Comparison of ENCODE assay signal across 10 mouse cellular contexts in the genomic region with DNA sequence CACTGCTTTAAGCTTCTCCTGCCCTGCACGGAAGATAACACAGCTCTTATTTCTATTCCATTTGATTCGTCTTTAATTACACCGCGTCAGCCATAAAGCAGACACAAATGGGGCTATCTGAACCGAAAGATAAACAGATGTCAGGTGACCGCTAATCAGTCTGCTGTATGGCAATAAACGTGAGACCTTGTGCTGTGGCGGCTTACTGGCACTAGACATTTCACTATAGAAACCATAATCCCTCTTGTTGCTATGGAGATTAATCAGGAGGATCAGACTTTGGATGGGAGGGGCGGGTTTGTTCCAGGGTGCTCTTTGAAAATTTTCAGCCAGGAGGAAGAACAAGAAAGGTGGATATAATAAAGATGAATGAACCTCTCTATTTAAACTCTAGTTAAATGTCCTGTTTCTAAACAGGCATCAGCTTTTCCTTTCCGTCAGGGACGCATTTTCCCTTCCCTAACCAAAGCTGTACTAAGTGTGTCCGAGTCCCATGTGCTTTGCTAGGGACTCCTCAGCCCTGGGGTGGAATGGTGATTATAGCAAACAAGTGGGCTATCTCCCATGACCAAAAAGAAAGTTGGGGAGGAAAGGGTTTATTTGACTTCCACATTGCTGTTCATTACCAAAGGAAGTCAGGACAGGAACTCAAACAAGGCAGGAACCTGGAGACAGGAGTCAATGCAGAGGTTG. TPM values are rescaled to one million over a fixed set of nuclear protein-coding genes. Genes with fewer than 3 reads are reported as not detected.
A peak's percentile ranks its signal among the peaks of the same experiment; 100 is the strongest.
DNase-seq lines count a peak whose midpoint lies in the region; ATAC-seq and TF ChIP-seq lines count a peak whose summit lies in the region.
"Had no signal": no experiment of that assay in that cellular context is flagged by ENCODE, and none has a peak within 500 bp of the region (broad histone marks: within the 10 kb centered on the region; RNA-seq: fewer than 3 reads in every experiment).

No protein-coding gene starts in this region.

- peak overlapping the region; percentile 28 for H3K4me2 ChIP-seq in intestine, embryonic 16.5 days (ENCODE audit: low read depth, low read length)
- H3K4me2 ChIP-seq in midbrain, postnatal 0 days (ENCODE audit: low read depth, low read length, poor library complexity, severe bottlenecking) = peak overlapping the region; percentile 39

- DNase-seq in brain, embryonic 14.5 days (ENCODE audit: low read depth) = peak; percentile 89
- DNase-seq in midbrain, postnatal 0 days (ENCODE audit: low spot score) = peak; percentile 75
- no peak for DNase-seq in thymus, postnatal 36 days
- DNase-seq in right cerebral cortex, postnatal 36 days (ENCODE audit: low spot score in 2 of 2) = no peak
- no peak for DNase-seq in yolk sac, embryonic 10.5 days (ENCODE audit: low spot score)
- DNase-seq in urinary bladder, postnatal 25 days (ENCODE audit: low spot score) = no peak

- TF ChIP-seq CTCF in brain, embryonic 14.5 days (IDR thresholded peaks at IDR 0.05; ENCODE audit: borderline replicate concordance, extremely low read depth, insufficient read depth, insufficient read length) = no peak
- no peak for TF ChIP-seq CTCF in midbrain, postnatal 0 days (IDR thresholded peaks at IDR 0.05)

- no peak overlapping the region for H3K9ac ChIP-seq in intestine, embryonic 16.5 days (ENCODE audit: low read depth, low read length)
- H3K9ac ChIP-seq in midbrain, postnatal 0 days (replicated peaks; ENCODE audit: low read length, poor library complexity, severe bottlenecking) = no peak overlapping the region

- no peak for TF ChIP-seq POLR2A in brain, embryonic 14.5 days (IDR thresholded peaks at IDR 0.05; ENCODE audit: borderline replicate concordance, extremely low read depth, insufficient read depth, insufficient read length, poor library complexity, severe bottlenecking)

- H3K9me3 ChIP-seq in intestine, embryonic 16.5 days (ENCODE audit: control insufficient read depth, low read length) = no peaks in the 10 kb centered on the region
- no peaks in the 10 kb centered on the region for H3K9me3 ChIP-seq in midbrain, postnatal 0 days (ENCODE audit: low read length)

- peaks cover 12% of the 10 kb centered on the region for H3K4me1 ChIP-seq in intestine, embryonic 16.5 days (ENCODE audit: control insufficient read depth, insufficient read depth, low read length)
- no peaks in the 10 kb centered on the region; the same call in 1 of the 2 replicates for H3K4me1 ChIP-seq in midbrain, postnatal 0 days (ENCODE audit: insufficient read depth, low read length)

- ATAC-seq in erythroblast, adult 5-6 weeks (replicated peaks; ENCODE audit: low FRiP score, poor library complexity, severe bottlenecking) = peak; percentile 46; the same call in 1 of the 2 replicates
- ATAC-seq in intestine, embryonic 16.5 days = peak; percentile 88
- peak; percentile 82 for ATAC-seq in midbrain, postnatal 0 days (ENCODE audit: low FRiP score)

- H3K36me3 ChIP-seq in intestine, embryonic 16.5 days (ENCODE audit: control insufficient read depth, insufficient read depth, low read length) = peaks cover 5% of the 10 kb centered on the region; the same call in 1 of the 2 replicates
- no peaks in the 10 kb centered on the region for H3K36me3 ChIP-seq in midbrain, postnatal 0 days (ENCODE audit: insufficient read depth, low read length)

- H3K4me3 ChIP-seq in intestine, embryonic 16.5 days (ENCODE audit: low read length) = no peak overlapping the region
- H3K4me3 ChIP-seq in midbrain, postnatal 0 days (ENCODE audit: low read depth, low read length) = peak overlapping the region; percentile 9; the same call in 1 of the 2 replicates

- no peaks in the 10 kb centered on the region for H3K27me3 ChIP-seq in intestine, embryonic 16.5 days (replicated peaks; ENCODE audit: control insufficient read depth, insufficient read depth, low read length)
- H3K27me3 ChIP-seq in midbrain, postnatal 0 days (ENCODE audit: insufficient read depth, low read length) = no peaks in the 10 kb centered on the region

- 37% methylated on average over 12 of the region's 12 CpGs for WGBS in intestine, embryonic 16.5 days
- WGBS in midbrain, postnatal 0 days = 9% methylated on average over 12 of the region's 12 CpGs

- peak overlapping the region; percentile 92 for H3K27ac ChIP-seq in intestine, embryonic 16.5 days (ENCODE audit: low read length)
- peak overlapping the region; percentile 47 for H3K27ac ChIP-seq in midbrain, postnatal 0 days (ENCODE audit: low read depth, low read length)

RNA-seq across cellular contexts. Expression of a gene that starts 29.2 kb away (rescaled TPM):
- polyA plus RNA-seq in brain, embryonic 14.5 days (2012; rRNA removed) = 0.08 and 0.19 TPM in 2 replicates
- 7.9 and 9.2 TPM in 2 replicates for total RNA-seq in erythroblast, adult 5-6 weeks (2015; ENCODE audit: low replicate concordance)
- total RNA-seq in erythroblast, adult 5-6 weeks (2017; ENCODE audit: low replicate concordance) = 4.4 and 6.6 TPM in 2 replicates
- 358 and 407 TPM in 2 replicates for polyA plus RNA-seq in intestine, embryonic 16.5 days (2015; fragmentation: Nextera tagmentation; extraction: Ambion mirVana)
- total RNA-seq in midbrain, postnatal 0 days (2014; rRNA removed) = 0.05 TPM in 1 of 2 replicates, not detected in the other
- polyA plus RNA-seq in midbrain, postnatal 0 days (2015; fragmentation: Nextera tagmentation; extraction: Ambion mirVana) = not detected in 2 replicates
- total RNA-seq: layer of hippocampus, adult 18-20 months had no signal
- polyA plus RNA-seq: heart, embryonic 14.5 days had no signal

Comparison
In these comparisons a context has a peak if more than half of its experiments do, and no peak if none do; other contexts are left out.
1. DNase-seq: peak in brain, embryonic 14.5 days (single experiment) and midbrain, postnatal 0 days (single experiment); none in thymus, postnatal 36 days (0 of 2), right cerebral cortex, postnatal 36 days (0 of 2), yolk sac, embryonic 10.5 days (single experiment) and urinary bladder, postnatal 25 days (single experiment).
2. RNA of a gene that starts 29.2 kb away (polyA plus RNA-seq): 358 to 407 TPM in intestine, embryonic 16.5 days; 0.08 to 0.19 TPM in brain, embryonic 14.5 days and not detected in midbrain, postnatal 0 days; every median in the first group is over 100 times any median in the second.
3. Peak in every context shown above with its lines, with median percentiles within 50 percentile points of each other: ATAC-seq.